Mouse (Mus musculus) midbrain, embryonic 12.5 days (tissue): ENCODE data around the gene Ints1. TPM values are rescaled to one million over a fixed set of nuclear protein-coding genes. Genes with fewer than 3 reads are reported as not detected.
A peak's percentile ranks its signal among the peaks of the same experiment; 100 is the strongest.

Experiments used
- ATAC-seq: fragments of 200-750 bp; cut with Nextera tagmentation; 2 replicates; pipeline ENCODE4 v1.8.0; 2017; ENCODE audit warnings: low read depth, moderate TSS enrichment, moderate library complexity; ENCODE audit not compliant: low FRiP score
- H3K27ac ChIP-seq: fragments of 300-500 bp; sonication (generic); replicated peaks from 2 replicates; pipeline ENCODE4 v1.5.1; 2016; ENCODE audit warnings: mild to moderate bottlenecking
- H3K27me3 ChIP-seq: fragments of 300-500 bp; sonication (generic); 2 replicates; pipeline ENCODE4 v1.6.1; 2016; ENCODE audit warnings: mild to moderate bottlenecking
- H3K36me3 ChIP-seq: fragments of 300-500 bp; sonication (generic); 2 replicates; pipeline ENCODE4 v1.6.1; 2016
- H3K4me1 ChIP-seq: fragments of 300-500 bp; sonication (generic); 2 replicates; pipeline ENCODE4 v1.6.1; 2016
- H3K4me2 ChIP-seq: fragments of 300-500 bp; sonication (generic); replicated peaks from 2 replicates; pipeline ENCODE4 v1.6.1; 2016; ENCODE audit warnings: mild to moderate bottlenecking, moderate library complexity
- H3K4me3 ChIP-seq: fragments of 300-500 bp; sonication (generic); 2 replicates; pipeline ENCODE4 v1.5.1; 2016; ENCODE audit warnings: mild to moderate bottlenecking
- H3K9ac ChIP-seq: fragments of 300-500 bp; sonication (generic); replicated peaks from 2 replicates; pipeline ENCODE4 v1.6.1; 2016; ENCODE audit warnings: mild to moderate bottlenecking, moderate library complexity
- H3K9me3 ChIP-seq: fragments of 300-500 bp; sonication (generic); 2 replicates; pipeline ENCODE4 v1.6.1; 2016; ENCODE audit warnings: mild to moderate bottlenecking
- WGBS: fragments of 180-500 bp; shearing (Covaris S2); methylation state at CpG from one replicate; pipeline ENCODE4 v1.1.7; 2016; 5-methylcytosine and 5-hydroxymethylcytosine counted together
- polyA plus RNA-seq: library from polyadenylated mRNA; unstranded; fragments of >200 nt; fragmentation: Nextera tagmentation; extraction: Ambion mirVana; gene quantifications from 2 replicates; pipeline ENCODE4 v1.2.1, GENCODE M21; 2016

Gene Ints1
- 36.3 and 39.8 TPM in 2 replicates for polyA plus RNA-seq

- H3K4me2 ChIP-seq = peak within 1 kb of the TSS; percentile 98
- H3K9me3 ChIP-seq = no peaks in the 10 kb centered on the region
- H3K27me3 ChIP-seq = no peaks in the 10 kb centered on the region
- peak; percentile 88 for ATAC-seq
- H3K27ac ChIP-seq = peak within 1 kb of the TSS; percentile 26; the same call in 1 of the 2 replicates
- peaks cover 39% of the 10 kb centered on the region for H3K36me3 ChIP-seq
- H3K4me1 ChIP-seq = peaks cover 11% of the 10 kb centered on the region
- H3K9ac ChIP-seq = peak within 1 kb of the TSS; percentile 77
- under 1% methylated on average over 55 of the region's 55 CpGs for WGBS
- H3K4me3 ChIP-seq = peak within 1 kb of the TSS; percentile 75
These were observed at the start of gene Ints1 for GRCm38 (mm10) chr5:139775216-139775926. Ints1 (minus strand) TSS chr5:139775674.

GRCm38 (mm10) chr5:139824531-139824930 is 49.1 kb upstream of the Ints1 start:
- H3K9ac ChIP-seq = no peak overlapping the region
- H3K27ac ChIP-seq = no peak overlapping the region
- ATAC-seq = no peak
- H3K36me3 ChIP-seq = peaks cover 29% of the 10 kb centered on the region
- 93% methylated on average over 10 of the region's 10 CpGs for WGBS
- H3K27me3 ChIP-seq = no peaks in the 10 kb centered on the region
- H3K9me3 ChIP-seq = no peaks in the 10 kb centered on the region
- H3K4me1 ChIP-seq = peaks cover 12% of the 10 kb centered on the region
- no peak overlapping the region for H3K4me3 ChIP-seq
- no peak overlapping the region for H3K4me2 ChIP-seq

GRCm38 (mm10) chr5:139821466-139822459 is 46.3 kb upstream of the Ints1 start:
- H3K4me2 ChIP-seq = no peak overlapping the region
- H3K9ac ChIP-seq = no peak overlapping the region
- no peaks in the 10 kb centered on the region for H3K27me3 ChIP-seq
- peaks cover 12% of the 10 kb centered on the region for H3K4me1 ChIP-seq
- H3K4me3 ChIP-seq = no peak overlapping the region
- H3K36me3 ChIP-seq = peaks cover 29% of the 10 kb centered on the region
- no peaks in the 10 kb centered on the region for H3K9me3 ChIP-seq
- ATAC-seq = no peak
- H3K27ac ChIP-seq = no peak overlapping the region
- 85% methylated on average over 12 of the region's 12 CpGs for WGBS

- no peak within 1 kb of the TSS for H3K9ac ChIP-seq
- no peak within 1 kb of the TSS for H3K4me2 ChIP-seq
- ATAC-seq = no peak
- no peaks in the 10 kb centered on the region for H3K4me1 ChIP-seq
- peaks cover 29% of the 10 kb centered on the region for H3K36me3 ChIP-seq
- H3K4me3 ChIP-seq = no peak within 1 kb of the TSS
- WGBS = 84% methylated on average over 9 of the region's 9 CpGs
- no peak within 1 kb of the TSS for H3K27ac ChIP-seq
- H3K27me3 ChIP-seq = peaks cover 9% of the 10 kb centered on the region
- no peaks in the 10 kb centered on the region for H3K9me3 ChIP-seq
These were observed 44.2 kb upstream of the Ints1 start, which contains the start of gene Tmem184a for GRCm38 (mm10) chr5:139819538-139820181. Tmem184a (minus strand) TSS chr5:139819917.

GRCm38 (mm10) chr5:139818801-139819200 is 43.3 kb upstream of the Ints1 start:
- H3K27me3 ChIP-seq = peaks cover 17% of the 10 kb centered on the region
- H3K9me3 ChIP-seq = no peaks in the 10 kb centered on the region
- no peak overlapping the region for H3K27ac ChIP-seq
- no peak overlapping the region for H3K4me2 ChIP-seq
- ATAC-seq = no peak
- 53% methylated on average over 4 of the region's 4 CpGs for WGBS
- H3K9ac ChIP-seq = no peak overlapping the region
- H3K36me3 ChIP-seq = peaks cover 28% of the 10 kb centered on the region
- H3K4me3 ChIP-seq = no peak overlapping the region
- H3K4me1 ChIP-seq = no peaks in the 10 kb centered on the region

GRCm38 (mm10) chr5:139818056-139818455 is 42.6 kb upstream of the Ints1 start:
- no peak overlapping the region for H3K4me3 ChIP-seq
- H3K9me3 ChIP-seq = no peaks in the 10 kb centered on the region
- 81% methylated on average over 3 of the region's 3 CpGs for WGBS
- H3K4me2 ChIP-seq = no peak overlapping the region
- H3K36me3 ChIP-seq = peaks cover 21% of the 10 kb centered on the region
- no peak overlapping the region for H3K9ac ChIP-seq
- no peaks in the 10 kb centered on the region for H3K4me1 ChIP-seq
- no peak for ATAC-seq
- peaks cover 25% of the 10 kb centered on the region for H3K27me3 ChIP-seq
- H3K27ac ChIP-seq = no peak overlapping the region

- no peak overlapping the region for H3K4me3 ChIP-seq
- WGBS = 6% methylated on average over 1 of the region's 1 CpGs
- no peak for ATAC-seq
- peaks cover 13% of the 10 kb centered on the region for H3K36me3 ChIP-seq
- H3K9ac ChIP-seq = no peak overlapping the region
- H3K4me1 ChIP-seq = no peaks in the 10 kb centered on the region
- no peak overlapping the region for H3K4me2 ChIP-seq
- H3K9me3 ChIP-seq = no peaks in the 10 kb centered on the region
- H3K27ac ChIP-seq = no peak overlapping the region
- peaks cover 30% of the 10 kb centered on the region for H3K27me3 ChIP-seq
These were observed 41.8 kb upstream of the Ints1 start for GRCm38 (mm10) chr5:139817292-139817691.

GRCm38 (mm10) chr5:139816445-139816844 is 41.0 kb upstream of the Ints1 start:
- Histone ChIP-seq H3K27ac (no peak overlapping the region), H3K9ac (no peak overlapping the region), H3K36me3 (peaks cover 5% of the 10 kb centered on the region; the same call in 1 of the 2 replicates), H3K9me3 (no peaks in the 10 kb centered on the region), H3K4me1 (no peaks in the 10 kb centered on the region), H3K4me3 (no peak overlapping the region), H3K4me2 (no peak overlapping the region), H3K27me3 (peaks cover 30% of the 10 kb centered on the region)
- no peak for ATAC-seq

- ATAC-seq = no peak
- no peak overlapping the region for H3K9ac ChIP-seq
- no peaks in the 10 kb centered on the region for H3K9me3 ChIP-seq
- peaks cover 30% of the 10 kb centered on the region for H3K27me3 ChIP-seq
- H3K36me3 ChIP-seq = no peaks in the 10 kb centered on the region
- WGBS = 83% methylated on average over 6 of the region's 6 CpGs
- H3K4me1 ChIP-seq = no peaks in the 10 kb centered on the region
- no peak overlapping the region for H3K27ac ChIP-seq
- no peak overlapping the region for H3K4me3 ChIP-seq
- no peak overlapping the region for H3K4me2 ChIP-seq
These were observed 40.5 kb upstream of the Ints1 start for GRCm38 (mm10) chr5:139815964-139816363.

- H3K4me1 ChIP-seq = no peaks in the 10 kb centered on the region
- no peak overlapping the region for H3K9ac ChIP-seq
- no peak for ATAC-seq
- 7% methylated on average over 13 of the region's 13 CpGs for WGBS
- H3K27ac ChIP-seq = no peak overlapping the region
- peaks cover 30% of the 10 kb centered on the region for H3K27me3 ChIP-seq
- no peaks in the 10 kb centered on the region for H3K9me3 ChIP-seq
- H3K4me2 ChIP-seq = no peak overlapping the region
- H3K36me3 ChIP-seq = no peaks in the 10 kb centered on the region
- no peak overlapping the region for H3K4me3 ChIP-seq
These were observed 38.5 kb upstream of the Ints1 start for GRCm38 (mm10) chr5:139813963-139814381.

GRCm38 (mm10) chr5:139813126-139813490 is 37.6 kb upstream of the Ints1 start:
- WGBS = 50% methylated on average over 10 of the region's 10 CpGs
- H3K27ac ChIP-seq = no peak overlapping the region

More at GRCm38 (mm10) chr5:139813126-139813490, 37.6 kb upstream of the Ints1 start:
- H3K4me2 ChIP-seq = no peak overlapping the region
- H3K4me1 ChIP-seq = no peaks in the 10 kb centered on the region
- H3K9me3 ChIP-seq = no peaks in the 10 kb centered on the region
- H3K9ac ChIP-seq = no peak overlapping the region
- no peak for ATAC-seq
- H3K4me3 ChIP-seq = no peak overlapping the region
- no peaks in the 10 kb centered on the region for H3K36me3 ChIP-seq
- H3K27me3 ChIP-seq = peaks cover 30% of the 10 kb centered on the region
